Mouse (Mus musculus) spleen, adult 2 months (tissue): ENCODE data around the gene Fam168b.

Source experiments
- CTCF ChIP-seq: fragments of 200-500 bp; IDR thresholded peaks from 2 replicates; pipeline ENCODE4 v1.5.1; 2011; ENCODE audit warnings: mild to moderate bottlenecking, inconsistent platforms; ENCODE audit not compliant: insufficient read depth, insufficient read length, insufficient replicate concordance; ENCODE audit errors: extremely low read depth
- POLR2A ChIP-seq: fragments of 200-500 bp; IDR thresholded peaks from 2 replicates; pipeline ENCODE4 v1.6.1; 2011; ENCODE audit warnings: low read depth, low read length, inconsistent platforms

GRCm38 (mm10) chr1:34869231-34869630 lies 26.4 kb upstream of the Fam168b start:
- TF ChIP-seq CTCF (no peak), POLR2A (no peak)
